Mouse (Mus musculus) monocyte, adult 5-6 weeks (primary cell): ENCODE results near the gene Gpr155. TPM values are rescaled to one million over a fixed set of nuclear protein-coding genes. Genes with fewer than 3 reads are reported as not detected.

Source experiments
- ATAC-seq: fragments of 153-309, 156-312 bp; replicated peaks from 2 replicates; pipeline ENCODE4 v1.8.0; 2017; ENCODE audit warnings: mild to moderate bottlenecking; ENCODE audit not compliant: low TSS enrichment, insufficient number of reproducible peaks, severe bottlenecking, poor library complexity, low FRiP score
- total RNA-seq: library from RNA; stranded (forward); fragments of 200-1000, 200-491, 200-594 nt; gene quantifications from 3 replicates; pipeline ENCODE4 v1.2.3, GENCODE M21; 2017

Gene Gpr155
- total RNA-seq = 13.7 to 14.4 TPM (median 13.8 TPM) in 3 replicates

DNA sequence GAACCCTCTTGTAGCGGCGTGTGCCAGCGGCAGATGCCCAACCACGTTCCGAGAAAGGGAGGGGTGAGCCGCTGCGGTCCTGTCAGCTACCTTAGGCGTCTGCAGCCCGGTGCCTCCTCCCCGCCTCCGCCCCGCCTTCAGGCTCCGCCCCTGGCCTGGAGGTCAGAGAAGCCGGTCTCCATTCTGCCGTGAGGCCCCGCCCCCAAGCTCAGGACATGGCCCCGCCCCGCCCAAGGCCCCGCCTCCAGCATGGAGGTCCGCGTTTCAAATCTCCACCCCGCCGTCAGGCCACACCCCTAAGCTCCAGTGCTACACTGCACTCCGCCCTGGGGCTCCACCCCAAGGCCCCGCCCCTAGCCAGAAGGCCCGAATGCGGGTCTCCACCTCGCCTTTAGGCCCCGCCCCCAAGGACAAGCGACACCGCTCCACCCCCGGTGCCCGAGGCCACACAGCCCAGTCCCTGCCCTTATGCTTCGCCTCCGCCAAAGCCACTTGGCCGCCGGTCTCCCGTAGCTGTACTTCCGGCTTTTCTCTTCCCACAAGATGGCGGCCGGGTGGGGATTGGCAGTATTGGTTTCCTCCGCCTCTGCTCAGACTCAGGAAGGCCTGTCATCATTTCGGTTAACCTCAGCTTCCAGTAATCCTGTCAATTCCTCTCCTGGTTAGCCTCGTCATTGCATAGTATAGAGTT is at the start of gene Gpr155:
Gene Gpr155 (minus strand): TSS at position 217 of the 691 bp plus-strand sequence.
- ATAC-seq = peak; percentile 93

DNA sequence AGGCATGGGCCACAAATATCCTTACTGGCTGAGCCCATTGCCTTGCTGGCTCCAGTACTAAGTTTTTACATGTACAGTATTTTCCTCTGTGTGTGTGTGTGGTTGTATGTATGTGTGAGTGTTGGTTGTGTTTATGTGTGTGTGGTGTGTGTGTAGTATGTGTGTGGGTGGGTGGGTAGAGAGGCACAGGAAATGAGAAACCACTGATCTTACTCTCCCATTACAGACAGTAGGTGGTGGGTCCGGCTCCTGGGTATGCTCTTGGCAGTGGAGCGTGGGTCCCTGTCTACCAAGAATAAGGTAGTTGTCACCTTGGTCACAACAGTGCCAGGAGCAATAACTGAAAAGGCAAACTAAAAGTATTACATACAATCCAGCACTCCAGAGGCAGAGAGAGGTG is 49.5 kb upstream of the Gpr155 start:
- no peak for ATAC-seq

- no peak for ATAC-seq
These were observed 45.6 kb upstream of the Gpr155 start for GRCm38 (mm10) chr2:73431959-73432396.

GRCm38 (mm10) chr2:73428803-73429468 is 42.6 kb upstream of the Gpr155 start:
- ATAC-seq = no peak

GRCm38 (mm10) chr2:73427293-73427692 is 40.9 kb upstream of the Gpr155 start:
- peak; percentile 63; the same call in 1 of the 2 replicates for ATAC-seq

- no peak for ATAC-seq
These were observed 39.5 kb upstream of the Gpr155 start for GRCm38 (mm10) chr2:73425822-73426221.

- ATAC-seq = no peak
These were observed 33.4 kb upstream of the Gpr155 start for GRCm38 (mm10) chr2:73419730-73420129.

DNA sequence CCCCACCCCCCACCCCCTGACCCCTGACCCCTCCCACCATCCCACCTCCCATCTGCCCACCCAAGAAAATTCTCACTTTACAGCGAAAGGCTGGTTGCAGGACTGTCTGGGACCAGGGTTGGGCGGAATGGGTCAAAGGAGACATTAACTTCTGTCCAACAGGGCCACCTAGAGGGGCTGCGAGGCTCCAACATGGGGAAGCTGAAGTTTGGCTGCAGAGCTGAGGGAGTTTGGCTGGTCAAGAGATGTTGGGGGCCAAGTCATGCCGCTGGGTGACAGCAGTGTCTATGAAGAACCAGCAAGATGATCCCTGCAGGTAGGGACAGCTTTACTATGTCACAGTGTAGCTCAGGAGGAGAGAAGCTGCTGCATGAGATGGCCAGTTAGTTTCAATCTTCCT is 32.9 kb upstream of the Gpr155 start:
- ATAC-seq = peak; percentile 75

DNA sequence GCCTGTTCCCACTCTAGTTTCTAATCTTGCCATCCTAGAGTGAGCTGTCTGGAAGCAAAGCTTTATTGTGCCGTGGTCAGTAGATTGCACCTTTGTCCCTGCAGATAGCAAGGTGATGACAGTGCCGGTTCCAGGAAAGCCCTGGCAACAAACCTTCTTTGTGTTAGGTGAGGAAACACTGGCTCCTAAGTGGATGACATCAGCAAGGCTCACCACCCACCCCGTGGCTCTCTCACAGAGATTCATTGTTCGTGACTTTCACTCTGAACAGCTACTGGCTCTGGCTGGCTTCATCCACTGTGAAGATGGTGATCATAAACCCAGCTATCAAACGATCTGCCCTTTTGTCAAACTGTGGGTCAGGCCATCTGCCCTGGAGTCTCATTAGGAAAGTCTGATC is 29.5 kb upstream of the Gpr155 start:
- ATAC-seq = no peak

DNA sequence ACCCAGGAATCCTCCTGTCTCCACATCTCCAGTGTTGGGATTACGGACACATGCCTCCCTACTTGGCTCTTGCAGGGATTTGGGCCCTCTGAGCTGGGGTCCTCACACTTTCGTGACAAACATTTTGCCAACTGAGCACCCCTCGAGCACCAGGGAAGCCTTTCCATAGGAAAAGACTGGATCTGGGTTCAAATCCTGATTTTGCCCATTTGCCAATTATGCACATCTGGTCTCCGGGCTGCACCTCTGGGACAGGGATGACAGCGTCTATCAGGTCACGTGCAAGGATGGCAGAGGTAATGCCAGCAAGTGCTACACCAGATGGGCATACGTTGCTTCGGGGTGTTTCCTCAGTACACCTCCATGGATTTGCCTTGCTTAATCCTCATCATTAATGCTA is 23.7 kb upstream of the Gpr155 start:
- no peak for ATAC-seq

DNA sequence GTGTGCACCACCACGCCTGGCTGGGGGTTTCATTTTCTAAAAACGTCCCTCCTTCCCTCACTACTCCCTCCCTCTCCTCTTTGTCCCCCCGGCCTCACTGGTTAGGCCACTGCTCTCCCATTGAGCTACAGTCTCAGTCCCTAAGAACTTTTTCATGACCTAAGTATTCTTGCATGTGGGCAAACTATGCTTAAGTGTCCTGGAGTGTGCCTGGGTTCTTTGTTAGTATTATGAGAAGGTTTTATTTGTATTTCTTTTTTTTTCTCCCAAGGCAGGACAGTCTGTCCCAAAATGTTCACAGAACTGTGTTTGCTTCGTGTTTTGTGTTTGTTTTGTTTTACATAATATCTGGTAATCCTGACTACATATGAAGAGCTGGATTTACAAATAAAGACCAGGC is 21.3 kb upstream of the Gpr155 start:
- no peak for ATAC-seq

DNA sequence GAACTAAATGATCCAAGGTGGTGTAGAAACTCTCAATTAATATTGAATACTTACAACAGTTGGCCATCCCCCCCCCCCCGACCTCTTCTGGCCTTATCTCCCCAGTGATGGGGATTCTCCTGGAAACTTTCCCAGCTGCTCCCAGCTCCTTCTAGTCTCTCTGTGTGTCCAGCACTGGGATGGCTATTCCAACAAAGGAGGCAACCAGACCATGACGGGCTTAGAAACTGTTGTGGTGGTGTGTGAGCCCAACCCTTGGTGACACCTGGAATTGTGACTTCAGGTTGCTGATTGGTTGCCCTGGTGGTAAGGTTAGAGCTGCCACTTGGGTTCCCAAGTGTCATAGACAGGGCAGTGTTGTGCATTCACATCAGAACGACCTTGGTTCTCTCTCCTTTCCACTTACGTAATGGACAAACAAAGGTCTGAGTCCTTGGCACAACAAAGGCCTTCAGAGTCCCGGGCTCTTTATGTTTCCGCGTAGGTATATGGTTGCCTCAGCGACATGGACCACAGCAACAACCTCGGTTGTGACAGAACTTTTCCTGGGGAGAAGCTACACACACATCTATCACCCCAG is 20.1 kb upstream of the Gpr155 start:
- no peak for ATAC-seq

GRCm38 (mm10) chr2:73404980-73405379 is 18.6 kb upstream of the Gpr155 start:
- no peak for ATAC-seq

- no peak for ATAC-seq
These were observed 18.1 kb upstream of the Gpr155 start for GRCm38 (mm10) chr2:73404442-73404841.

DNA sequence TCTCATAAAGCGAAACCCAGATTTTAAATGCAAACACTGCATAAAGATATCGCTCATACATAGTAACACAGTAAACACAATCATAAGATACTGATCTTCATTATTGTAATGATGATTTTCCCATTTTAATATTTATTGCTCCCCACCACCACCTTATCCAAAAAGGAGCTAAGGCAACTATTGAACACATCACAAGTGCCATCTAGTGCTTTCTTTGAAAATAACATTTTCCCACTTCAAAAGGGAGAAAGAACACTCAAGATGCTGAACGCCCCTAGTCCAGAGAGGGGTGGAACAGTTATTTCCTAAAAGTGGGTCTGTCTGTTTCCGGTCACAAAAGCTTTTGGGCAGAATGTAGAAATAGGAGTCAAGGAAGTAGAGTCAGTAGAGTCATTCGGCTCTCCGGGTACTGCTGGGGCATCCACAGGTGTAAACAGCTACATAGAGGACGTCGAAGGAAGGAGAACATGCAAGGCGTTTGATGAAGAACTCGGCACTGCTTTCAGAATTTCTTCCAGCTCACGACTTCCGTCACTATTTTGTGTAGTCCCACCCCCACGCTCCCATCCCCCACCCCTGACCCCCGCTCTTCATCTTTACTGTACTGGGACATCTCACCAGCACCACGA is 17.1 kb upstream of the Gpr155 start:
- no peak for ATAC-seq

DNA sequence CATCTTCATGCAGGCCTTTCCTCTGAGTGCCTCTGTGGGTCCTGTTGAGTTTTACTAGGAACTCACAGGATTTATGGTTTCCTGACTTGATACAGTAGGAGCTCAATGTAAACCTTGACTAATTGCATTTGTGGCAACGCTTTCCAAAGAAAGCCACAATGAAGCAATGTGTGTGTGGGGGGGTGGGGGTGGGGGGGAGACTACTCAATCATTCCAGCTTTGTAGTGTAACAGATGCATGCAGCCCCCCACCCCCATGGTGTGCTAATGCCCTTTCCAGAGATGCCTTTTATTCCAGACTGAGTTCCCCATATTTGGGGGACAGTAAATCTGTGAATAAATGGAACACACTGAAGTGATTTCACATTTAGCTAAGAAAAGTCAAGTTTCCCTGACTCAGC is 15.3 kb upstream of the Gpr155 start:
- ATAC-seq = no peak

DNA sequence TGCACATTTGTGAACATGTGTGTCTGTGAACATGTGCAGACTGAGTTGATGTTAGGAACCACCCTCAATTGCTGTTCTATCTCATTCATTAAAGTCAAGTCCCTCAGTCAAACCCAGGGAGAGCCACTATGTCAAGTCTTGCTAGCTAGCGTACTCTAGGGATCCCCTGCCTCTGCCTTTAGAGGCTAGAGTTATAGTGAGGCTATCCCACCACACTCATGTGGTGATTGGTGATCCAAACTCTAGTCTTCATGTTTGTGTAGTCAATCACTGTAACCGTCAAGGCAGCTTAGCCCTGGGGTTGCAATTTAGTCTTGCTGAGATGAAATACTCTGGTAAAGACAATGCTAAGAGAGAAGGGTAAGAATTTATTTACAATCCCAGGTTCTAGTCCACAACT is 11.1 kb upstream of the Gpr155 start:
- no peak for ATAC-seq

- ATAC-seq = peak; percentile 66
These were observed 10.5 kb upstream of the Gpr155 start for GRCm38 (mm10) chr2:73396828-73397325.

DNA sequence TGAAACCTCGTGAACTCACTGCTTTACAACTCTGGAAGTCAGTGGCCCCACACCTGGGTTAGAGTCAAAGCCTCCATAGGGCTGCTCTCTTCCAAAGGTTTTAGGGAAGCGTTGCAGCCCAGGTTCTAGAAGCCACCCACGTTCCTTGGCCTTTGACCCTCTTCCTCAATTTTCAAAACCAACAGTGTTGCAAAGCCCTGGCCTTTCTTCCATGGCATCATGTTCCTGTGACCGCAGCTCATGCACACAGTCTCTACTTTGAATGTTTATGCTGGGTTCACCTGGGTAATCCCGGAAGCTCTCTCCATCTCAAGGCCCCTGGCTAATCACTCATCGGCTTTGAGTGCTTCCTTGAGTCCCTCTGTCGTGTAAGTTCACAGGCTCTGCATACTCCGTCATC is 9.1 kb upstream of the Gpr155 start:
- ATAC-seq = no peak; the same call in 1 of the 2 replicates
